Mouse (Mus musculus) liver, postnatal 0 days (tissue): ENCODE measurements around the gene Cnot6. TPM values are rescaled to one million over a fixed set of nuclear protein-coding genes. Genes with fewer than 3 reads are reported as not detected.

Experiments used
- ATAC-seq: fragments of 200-750 bp; cut with Nextera tagmentation; 2 replicates; pipeline ENCODE4 v1.8.0; 2017; ENCODE audit warnings: mild to moderate bottlenecking, moderate library complexity
- DNase-seq: peaks from one replicate; pipeline ENCODE4 v3.0.0-alpha.2; 2016
- H3K27ac ChIP-seq: fragments of 300-500 bp; sonication (generic); 2 replicates; pipeline ENCODE4 v1.5.1; 2014; ENCODE audit warnings: antibody characterized with exemption, moderate library complexity, mild to moderate bottlenecking, low read depth
- H3K27me3 ChIP-seq: fragments of 300-500 bp; sonication (generic); 2 replicates; pipeline ENCODE4 v1.6.1; 2014; ENCODE audit warnings: low read length, control low read depth, mixed read lengths; ENCODE audit not compliant: insufficient read depth
- H3K36me3 ChIP-seq: fragments of 300-500 bp; sonication (generic); replicated peaks from 2 replicates; pipeline ENCODE4 v1.6.1; 2014; ENCODE audit warnings: mild to moderate bottlenecking, control low read depth, low read length, moderate library complexity, mixed read lengths; ENCODE audit not compliant: insufficient read depth
- H3K4me1 ChIP-seq: fragments of 300-500 bp; sonication (generic); 2 replicates; pipeline ENCODE4 v1.6.1; 2014; ENCODE audit warnings: antibody characterized with exemption, mild to moderate bottlenecking, control low read depth; ENCODE audit not compliant: insufficient read depth
- H3K4me2 ChIP-seq: fragments of 300-500 bp; sonication (generic); 2 replicates; pipeline ENCODE4 v1.6.1; 2014; ENCODE audit warnings: low read depth, mild to moderate bottlenecking, low read length, moderate library complexity, mixed read lengths
- H3K4me3 ChIP-seq: fragments of 300-500 bp; sonication (generic); 2 replicates; pipeline ENCODE4 v1.5.1; 2014; ENCODE audit warnings: low read depth, low read length
- H3K9ac ChIP-seq: fragments of 300-500 bp; sonication (generic); replicated peaks from 2 replicates; pipeline ENCODE4 v1.6.1; 2014; ENCODE audit warnings: mild to moderate bottlenecking, moderate library complexity
- H3K9me3 ChIP-seq: fragments of 300-500 bp; sonication (generic); 2 replicates; pipeline ENCODE4 v1.6.1; 2016; ENCODE audit warnings: mild to moderate bottlenecking, control low read depth, low read length, mixed read lengths
- CTCF ChIP-seq: sonication (generic); IDR thresholded peaks from 2 replicates; pipeline ENCODE4 v1.5.1; 2016; ENCODE audit warnings: antibody characterized with exemption, low read depth
- EP300 ChIP-seq: IDR thresholded peaks from 2 replicates; pipeline ENCODE4 v1.6.1; 2016; ENCODE audit warnings: antibody characterized with exemption, low read depth, mild to moderate bottlenecking
- WGBS: fragments of 180-500 bp; shearing (Covaris S2); extraction: QIAGEN DNeasy Blood & Tissue Kit; methylation state at CpG from one replicate; pipeline ENCODE4 v1.1.7; 2014; ENCODE audit not compliant: insufficient replicate concordance; 5-methylcytosine and 5-hydroxymethylcytosine counted together
- polyA plus RNA-seq: library from polyadenylated mRNA; unstranded; fragments of >200 nt; fragmentation: Nextera tagmentation; extraction: Ambion mirVana; gene quantifications from 2 replicates; pipeline ENCODE4 v1.2.1, GENCODE M21; 2015

Cnot6 gene
- polyA plus RNA-seq, 1 experiment from 2014 or later: 18.1 TPM

- H3K27ac ChIP-seq: no peak overlapping the region
- H3K36me3 ChIP-seq: no peaks in the 10 kb centered on the region
- H3K4me1 ChIP-seq: peaks cover 21% of the 10 kb centered on the region
- ATAC-seq: peak; percentile 60
- TF ChIP-seq CTCF: no peak
- TF ChIP-seq EP300: no peak
- no peak overlapping the region for H3K4me3 ChIP-seq
- H3K9ac ChIP-seq: 0 out of 2 replicates have a peak overlapping the region, but pooled peaks have one; percentile 8
- H3K27me3 ChIP-seq: no peaks in the 10 kb centered on the region
- DNase-seq: no peak
- 30% methylated on average over 11 of the region's 11 CpGs for WGBS
- no peaks in the 10 kb centered on the region for H3K9me3 ChIP-seq
- peak overlapping the region; percentile 57 for H3K4me2 ChIP-seq
Measured at GRCm38 (mm10) chr11:49653079-49653408, 59.5 kb downstream of the Cnot6 start.

DNA sequence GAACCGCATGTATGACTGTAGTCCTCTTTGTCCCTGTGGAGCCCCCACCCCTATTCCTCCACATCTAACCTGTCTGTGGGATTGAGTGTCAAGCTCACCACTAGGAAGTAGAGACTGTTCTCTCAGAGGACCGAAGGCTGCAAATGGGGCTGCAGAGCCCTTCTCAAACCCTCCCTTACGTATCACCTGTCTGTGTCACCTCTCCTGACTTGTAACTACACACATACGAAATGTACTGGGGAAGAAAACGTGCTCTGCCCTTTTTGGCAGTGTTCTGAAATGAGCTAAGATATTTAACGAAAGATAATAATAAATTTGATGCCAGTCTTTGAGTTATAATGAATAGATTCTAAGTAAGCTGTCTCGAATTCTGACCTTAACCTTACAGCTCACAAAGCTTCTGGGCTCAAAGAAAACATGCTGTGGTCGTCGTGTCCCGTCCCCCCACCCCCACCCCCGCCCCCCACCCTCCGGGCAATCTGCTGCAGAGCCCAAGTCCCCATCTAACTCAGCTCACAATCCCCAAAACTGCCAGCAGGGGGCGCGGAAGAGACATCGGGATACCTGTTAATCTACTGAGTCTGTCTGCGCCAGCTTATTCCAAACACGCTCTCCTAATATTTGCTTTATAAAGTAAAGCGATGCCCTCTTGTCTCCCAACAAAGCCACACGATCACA, 60.0 kb downstream of the Cnot6 start:
- Histone ChIP-seq H3K27me3 (no peaks in the 10 kb centered on the region), H3K36me3 (no peaks in the 10 kb centered on the region), H3K4me2 (peak overlapping the region; percentile 57), H3K9me3 (no peaks in the 10 kb centered on the region), H3K27ac (no peak overlapping the region), H3K9ac (0 out of 2 replicates have a peak overlapping the region, but pooled peaks have one; percentile 8), H3K4me3 (no peak overlapping the region), H3K4me1 (peaks cover 19% of the 10 kb centered on the region)
- TF ChIP-seq EP300 (no peak), CTCF (peak; percentile 82)
- peak; percentile 91 for DNase-seq
- WGBS: 18% methylated on average over 19 of the region's 19 CpGs
- ATAC-seq: peak; percentile 63

- DNase-seq (no peak), ATAC-seq (no peak)
- peaks cover 19% of the 10 kb centered on the region for H3K4me1 ChIP-seq
- H3K36me3 ChIP-seq: no peaks in the 10 kb centered on the region
- H3K4me3 ChIP-seq: no peak overlapping the region
- no peak for TF ChIP-seq CTCF
- TF ChIP-seq EP300: no peak; the same call in 1 of the 2 replicates
- WGBS: 62% methylated on average over 10 of the region's 10 CpGs
- no peaks in the 10 kb centered on the region for H3K9me3 ChIP-seq
- H3K4me2 ChIP-seq: no peak overlapping the region
- H3K9ac ChIP-seq: no peak overlapping the region
- no peaks in the 10 kb centered on the region for H3K27me3 ChIP-seq
- H3K27ac ChIP-seq: no peak overlapping the region
Measured at GRCm38 (mm10) chr11:49651762-49652322, 60.7 kb downstream of the Cnot6 start.

DNA sequence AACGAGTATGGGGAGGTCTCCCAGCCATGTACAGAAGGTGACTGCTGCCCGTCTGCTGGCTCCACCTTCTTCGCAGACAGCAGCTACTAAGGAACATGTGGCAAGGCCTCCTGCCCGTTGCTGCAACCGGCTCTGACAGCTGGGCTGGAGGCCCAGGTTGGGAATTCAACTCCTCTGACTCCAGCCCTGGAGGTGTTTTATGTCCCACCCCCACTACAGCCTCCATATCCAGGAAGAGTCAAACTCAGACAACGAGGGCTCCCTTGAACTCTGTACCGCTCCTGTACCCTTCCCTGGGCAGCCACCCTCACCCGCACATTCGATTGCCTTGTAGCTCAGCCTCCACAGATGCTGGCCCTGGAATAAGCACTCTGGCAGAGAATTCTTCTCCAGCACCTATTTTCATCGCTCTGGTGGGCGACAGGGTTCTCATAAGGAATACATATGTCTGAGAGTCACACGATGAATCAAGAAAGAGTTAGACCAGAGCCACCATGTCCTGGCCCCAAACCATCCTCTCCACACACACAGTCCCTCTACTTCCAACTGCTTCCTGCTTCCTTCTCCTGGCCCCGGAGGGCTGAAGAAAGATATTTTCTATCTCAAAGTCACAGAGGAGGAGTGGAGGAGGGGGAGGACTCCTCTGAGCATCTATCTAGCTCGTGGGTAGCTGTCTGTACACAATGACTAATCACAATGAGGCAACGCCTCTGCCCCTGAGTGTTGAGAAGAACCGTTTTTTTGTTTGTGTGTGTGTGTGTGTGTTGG, 61.3 kb downstream of the Cnot6 start:
- Histone ChIP-seq H3K4me3 (no peak overlapping the region), H3K9ac (no peak overlapping the region), H3K27ac (peak overlapping the region; percentile 20), H3K36me3 (no peaks in the 10 kb centered on the region), H3K9me3 (no peaks in the 10 kb centered on the region), H3K4me2 (peak overlapping the region; percentile 53; the same call in 1 of the 2 replicates), H3K27me3 (no peaks in the 10 kb centered on the region), H3K4me1 (peaks cover 19% of the 10 kb centered on the region)
- DNase-seq: no peak
- 41% methylated on average over 16 of the region's 16 CpGs for WGBS
- TF ChIP-seq CTCF (no peak), EP300 (peak; percentile 46)
- peak; percentile 60 for ATAC-seq

DNA sequence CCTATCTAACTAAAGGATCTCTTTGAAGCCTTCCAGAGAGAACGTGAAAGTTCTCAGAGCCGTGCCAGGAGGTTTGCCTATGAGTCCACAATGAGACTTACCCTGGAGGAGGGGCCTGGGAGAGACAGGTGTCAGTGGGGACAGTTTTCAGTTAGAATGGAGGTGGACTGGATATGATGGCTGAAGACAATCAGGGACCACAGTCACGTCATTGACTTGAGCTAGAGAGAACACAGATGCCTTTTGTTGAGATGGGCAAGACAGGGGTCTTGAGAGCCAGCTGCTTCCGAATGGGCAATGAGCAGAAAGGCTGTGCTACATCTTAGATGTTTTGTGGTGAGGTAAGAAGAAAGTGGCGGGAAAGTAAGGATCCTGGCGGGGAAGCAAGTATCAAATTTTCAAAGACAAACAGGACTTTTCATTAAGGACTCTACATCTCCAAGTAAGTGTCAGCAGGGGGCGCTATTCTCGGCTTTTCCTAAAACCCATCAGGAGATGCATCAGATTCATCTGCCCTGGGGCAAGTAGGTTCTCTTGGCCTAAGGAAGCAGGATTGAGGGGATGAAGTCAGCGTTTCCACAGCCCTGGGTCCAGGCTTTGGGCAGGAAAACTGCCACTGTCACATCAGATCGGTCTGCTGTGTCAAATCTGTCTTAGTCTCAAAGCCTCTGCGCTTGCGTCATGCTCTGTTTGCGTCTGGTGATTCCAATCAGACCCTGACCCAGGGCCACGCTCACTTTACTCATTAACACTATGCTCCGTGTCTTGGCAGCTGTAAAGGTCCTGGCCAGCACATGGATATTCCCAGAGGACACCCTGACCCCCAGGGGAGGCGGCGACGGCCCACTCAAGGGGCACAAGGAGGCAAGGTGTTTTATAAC, 62.2 kb downstream of the Cnot6 start:
- WGBS: 54% methylated on average over 18 of the region's 18 CpGs
- H3K27me3 ChIP-seq: no peaks in the 10 kb centered on the region
- TF ChIP-seq EP300 (no peak), CTCF (peak; percentile 73)
- DNase-seq (peak; percentile 65), ATAC-seq (peak; percentile 70)
- no peak overlapping the region for H3K9ac ChIP-seq
- H3K9me3 ChIP-seq: no peaks in the 10 kb centered on the region
- H3K4me2 ChIP-seq: peak overlapping the region; percentile 53
- no peak overlapping the region for H3K4me3 ChIP-seq
- peak overlapping the region; percentile 20 for H3K27ac ChIP-seq
- H3K4me1 ChIP-seq: peaks cover 19% of the 10 kb centered on the region
- H3K36me3 ChIP-seq: no peaks in the 10 kb centered on the region
